Mouse (Mus musculus): ENCODE measurements around the gene Zfp882. TPM values are rescaled to one million over a fixed set of nuclear protein-coding genes. Genes with fewer than 3 reads are reported as not detected.

Gene Zfp882
- total and polyA plus RNA-seq, 2 experiments from 2014 or later = 0.11 to 1.8 TPM

DNA sequence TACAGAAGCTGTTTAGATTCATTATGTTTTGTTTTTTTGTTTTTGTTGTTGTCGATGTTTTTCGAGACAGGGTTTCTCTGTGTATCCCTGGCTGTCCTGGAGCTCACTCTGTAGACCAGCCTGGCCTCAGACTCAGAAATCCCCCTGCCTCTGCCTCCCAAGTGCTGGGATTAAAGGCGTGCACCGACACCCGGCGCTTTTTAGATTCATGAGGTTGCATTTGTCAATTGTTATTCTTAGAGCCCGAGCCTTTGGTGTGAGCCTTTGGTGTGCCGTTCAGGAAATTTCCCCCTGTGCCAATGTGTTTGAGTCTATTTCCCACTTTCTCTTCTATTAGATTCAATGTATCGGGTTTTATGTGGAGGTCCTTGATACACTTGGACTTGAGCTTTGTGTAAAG is 46.3 kb downstream of the Zfp882 start:
- no peaks in the 10 kb centered on the region for H3K27me3 ChIP-seq (ENCODE audit: control insufficient read depth, insufficient read depth, low read length)
- no peak overlapping the region for H3K27ac ChIP-seq (ENCODE audit: low read depth)
- no peak for DNase-seq (ENCODE audit: low spot score)
- no peak overlapping the region for H3K9ac ChIP-seq (replicated peaks; ENCODE audit: low read depth, low read length)
- H3K4me3 ChIP-seq (ENCODE audit: low read depth, low read length) = no peak overlapping the region
- no peak for ATAC-seq (ENCODE audit: insufficient read depth, low read depth)
- 98% methylated on average over 9 of the region's 9 CpGs for WGBS
- TF ChIP-seq CTCF (IDR thresholded peaks at IDR 0.05; ENCODE audit: low read depth) (no peak), EP300 (IDR thresholded peaks at IDR 0.05; ENCODE audit: low read depth) (no peak)
- peaks cover 20% of the 10 kb centered on the region for H3K4me1 ChIP-seq (ENCODE audit: control insufficient read depth, insufficient read depth)
- no peaks in the 10 kb centered on the region for H3K36me3 ChIP-seq (replicated peaks; ENCODE audit: control insufficient read depth, insufficient read depth, low read length)
- H3K4me2 ChIP-seq (ENCODE audit: low read depth, low read length) = no peak overlapping the region
- H3K9me3 ChIP-seq (replicated peaks; ENCODE audit: control insufficient read depth, low read length) = 0 out of 2 replicates have a peak, but pooled peaks cover 4% of the 10 kb centered on the region

DNA sequence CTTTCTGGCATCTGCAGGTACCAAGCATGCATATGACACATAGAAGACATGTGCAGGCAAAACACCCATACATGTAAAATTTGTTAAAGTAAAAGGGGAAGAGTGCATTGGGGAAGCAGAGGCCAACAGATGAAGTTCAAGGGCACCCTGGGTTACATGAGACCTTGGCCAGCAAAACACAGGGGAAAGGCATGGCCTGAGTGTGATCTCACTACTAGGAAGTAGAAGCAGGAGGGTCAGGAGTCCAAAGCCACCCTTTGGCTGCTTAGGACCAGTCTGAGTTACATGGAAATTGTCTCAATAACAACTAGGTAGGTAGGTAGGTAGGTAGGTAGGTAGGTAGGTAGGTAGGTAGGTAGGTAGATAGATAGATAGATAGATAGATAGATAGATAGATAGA is 52.1 kb downstream of the Zfp882 start:
- H3K36me3 ChIP-seq (replicated peaks; ENCODE audit: control insufficient read depth, insufficient read depth, low read length) = peaks cover 7% of the 10 kb centered on the region; the same call in 1 of the 2 replicates
- no peak overlapping the region for H3K4me3 ChIP-seq (ENCODE audit: low read depth, low read length)
- no peak overlapping the region for H3K4me2 ChIP-seq (ENCODE audit: low read depth, low read length)
- DNase-seq (ENCODE audit: low spot score) (no peak), ATAC-seq (ENCODE audit: insufficient read depth, low read depth) (no peak)
- H3K27me3 ChIP-seq (ENCODE audit: control insufficient read depth, insufficient read depth, low read length) = no peaks in the 10 kb centered on the region
- H3K9me3 ChIP-seq (replicated peaks; ENCODE audit: control insufficient read depth, low read length) = no peaks in the 10 kb centered on the region
- H3K27ac ChIP-seq (ENCODE audit: low read depth) = no peak overlapping the region
- H3K4me1 ChIP-seq (ENCODE audit: control insufficient read depth, insufficient read depth) = 0 out of 2 replicates have a peak, but pooled peaks cover 7% of the 10 kb centered on the region
- H3K9ac ChIP-seq (replicated peaks; ENCODE audit: low read depth, low read length) = no peak overlapping the region
- no peak for TF ChIP-seq CTCF (IDR thresholded peaks at IDR 0.05; ENCODE audit: low read depth)
- TF ChIP-seq EP300 (IDR thresholded peaks at IDR 0.05; ENCODE audit: low read depth) = no peak

DNA sequence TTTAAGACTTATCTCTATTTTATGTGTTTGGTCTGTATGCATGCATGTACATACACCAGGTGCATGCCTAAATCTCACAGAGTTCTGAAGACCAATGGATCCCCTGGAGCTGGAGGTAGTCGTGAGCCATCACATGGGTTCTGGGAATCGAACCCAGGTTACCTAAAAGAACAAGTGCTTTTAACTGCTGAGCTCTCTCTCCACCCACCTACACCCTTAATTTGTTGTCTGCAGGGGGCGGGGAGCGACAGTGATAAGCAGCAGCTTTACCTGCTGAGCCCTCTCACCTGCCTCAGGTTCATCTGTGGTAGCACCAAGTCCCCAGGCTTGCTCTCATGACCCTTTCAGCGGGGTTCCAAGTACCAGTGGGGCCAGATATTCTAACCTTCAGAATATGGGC is 53.4 kb downstream of the Zfp882 start:
- DNase-seq (ENCODE audit: low spot score) (no peak), ATAC-seq (ENCODE audit: insufficient read depth, low read depth) (no peak)
- Histone ChIP-seq H3K4me2 (ENCODE audit: low read depth, low read length) (no peak overlapping the region), H3K27ac (ENCODE audit: low read depth) (no peak overlapping the region), H3K27me3 (ENCODE audit: control insufficient read depth, insufficient read depth, low read length) (no peaks in the 10 kb centered on the region), H3K36me3 (replicated peaks; ENCODE audit: control insufficient read depth, insufficient read depth, low read length) (peaks cover 19% of the 10 kb centered on the region), H3K9me3 (replicated peaks; ENCODE audit: control insufficient read depth, low read length) (no peaks in the 10 kb centered on the region), H3K4me3 (ENCODE audit: low read depth, low read length) (no peak overlapping the region), H3K4me1 (ENCODE audit: control insufficient read depth, insufficient read depth) (0 out of 2 replicates have a peak, but pooled peaks cover 7% of the 10 kb centered on the region), H3K9ac (replicated peaks; ENCODE audit: low read depth, low read length) (no peak overlapping the region)
- 92% methylated on average over 5 of the region's 5 CpGs for WGBS
- TF ChIP-seq EP300 (IDR thresholded peaks at IDR 0.05; ENCODE audit: low read depth) = no peak
- no peak for TF ChIP-seq CTCF (IDR thresholded peaks at IDR 0.05; ENCODE audit: low read depth)

DNA sequence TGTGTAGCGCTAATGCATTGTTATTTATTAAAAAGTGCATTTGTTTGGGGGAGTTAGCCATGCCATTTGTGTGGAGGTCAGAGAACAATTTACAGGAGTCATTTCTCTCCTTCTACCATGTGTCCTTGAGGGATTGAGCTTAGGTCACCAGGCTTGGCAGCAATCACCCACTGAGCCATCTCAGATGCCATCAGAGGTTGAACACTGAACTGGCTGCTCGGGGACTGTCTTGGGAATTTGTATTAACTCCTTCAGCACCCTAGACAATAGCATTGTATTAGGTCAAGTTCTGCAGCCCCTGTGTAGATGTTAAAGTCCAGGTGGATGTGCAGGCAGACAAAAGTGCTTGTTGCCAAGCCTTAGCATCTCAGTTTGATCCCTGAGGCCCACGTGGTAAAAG is 55.6 kb downstream of the Zfp882 start:
- WGBS = 60% methylated on average over 3 of the region's 3 CpGs
- no peak for ATAC-seq (ENCODE audit: insufficient read depth, low read depth)
- H3K36me3 ChIP-seq (replicated peaks; ENCODE audit: control insufficient read depth, insufficient read depth, low read length) = peaks cover 41% of the 10 kb centered on the region
- H3K27me3 ChIP-seq (ENCODE audit: control insufficient read depth, insufficient read depth, low read length) = no peaks in the 10 kb centered on the region
- H3K4me3 ChIP-seq (ENCODE audit: low read depth, low read length) = no peak overlapping the region
- TF ChIP-seq CTCF (IDR thresholded peaks at IDR 0.05; ENCODE audit: low read depth) (no peak), EP300 (IDR thresholded peaks at IDR 0.05; ENCODE audit: low read depth) (no peak)
- H3K9ac ChIP-seq (replicated peaks; ENCODE audit: low read depth, low read length) = no peak overlapping the region
- no peak overlapping the region for H3K27ac ChIP-seq (ENCODE audit: low read depth)
- no peak overlapping the region for H3K4me2 ChIP-seq (ENCODE audit: low read depth, low read length)
- DNase-seq (ENCODE audit: low spot score) = no peak
- no peaks in the 10 kb centered on the region for H3K9me3 ChIP-seq (replicated peaks; ENCODE audit: control insufficient read depth, low read length)
- H3K4me1 ChIP-seq (ENCODE audit: control insufficient read depth, insufficient read depth) = 0 out of 2 replicates have a peak, but pooled peaks cover 7% of the 10 kb centered on the region

DNA sequence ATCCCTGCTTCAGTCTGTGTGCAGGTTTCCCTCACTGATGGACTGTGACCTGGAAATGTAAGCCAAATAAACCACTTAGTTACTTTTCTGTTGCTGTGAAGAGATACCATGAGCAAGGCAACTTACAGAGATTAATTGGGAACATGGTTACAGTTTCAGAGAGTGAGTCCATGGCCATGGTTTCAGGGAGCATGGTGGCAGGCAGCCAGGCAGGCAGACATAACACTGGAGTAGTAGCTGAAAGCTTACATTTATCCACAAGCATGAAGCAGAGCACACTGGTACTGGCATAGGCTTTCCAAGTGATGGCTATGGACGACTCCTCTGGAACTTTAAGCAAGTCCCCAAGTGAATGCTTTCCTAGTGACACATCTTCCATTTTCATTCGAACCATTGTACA is 56.8 kb downstream of the Zfp882 start:
- 78% methylated on average over 2 of the region's 2 CpGs for WGBS
- H3K36me3 ChIP-seq (replicated peaks; ENCODE audit: control insufficient read depth, insufficient read depth, low read length) = peaks cover 48% of the 10 kb centered on the region
- H3K4me3 ChIP-seq (ENCODE audit: low read depth, low read length) = no peak overlapping the region
- ATAC-seq (ENCODE audit: insufficient read depth, low read depth) (no peak), DNase-seq (ENCODE audit: low spot score) (no peak)
- H3K9me3 ChIP-seq (replicated peaks; ENCODE audit: control insufficient read depth, low read length) = no peaks in the 10 kb centered on the region
- TF ChIP-seq EP300 (IDR thresholded peaks at IDR 0.05; ENCODE audit: low read depth) = no peak
- no peak overlapping the region for H3K9ac ChIP-seq (replicated peaks; ENCODE audit: low read depth, low read length)
- H3K4me1 ChIP-seq (ENCODE audit: control insufficient read depth, insufficient read depth) = 0 out of 2 replicates have a peak, but pooled peaks cover 7% of the 10 kb centered on the region
- H3K27me3 ChIP-seq (ENCODE audit: control insufficient read depth, insufficient read depth, low read length) = no peaks in the 10 kb centered on the region
- H3K4me2 ChIP-seq (ENCODE audit: low read depth, low read length) = no peak overlapping the region
- H3K27ac ChIP-seq (ENCODE audit: low read depth) = no peak overlapping the region

Other genes starting within 250 kb of the Zfp882 start
- 0.57 and 1.2 TPM in 2 replicates for gene Unc13a, start 236.9 kb upstream of the Zfp882 start, total RNA-seq (2014; rRNA removed; ENCODE audit: low replicate concordance)
- 0.51 and 0.60 TPM in 2 replicates for gene Unc13a, start 236.9 kb upstream of the Zfp882 start, polyA plus RNA-seq (2015; fragmentation: Nextera tagmentation; extraction: Ambion mirVana)
- gene Jak3, start 232.3 kb upstream of the Zfp882 start, total RNA-seq (2014; rRNA removed; ENCODE audit: low replicate concordance) = 14.6 and 16.9 TPM in 2 replicates
- gene Jak3, start 232.3 kb upstream of the Zfp882 start, polyA plus RNA-seq (2015; fragmentation: Nextera tagmentation; extraction: Ambion mirVana) = 5.7 and 5.8 TPM in 2 replicates
- not detected in 2 replicates for gene Insl3, start 219.4 kb upstream of the Zfp882 start, total RNA-seq (2014; rRNA removed; ENCODE audit: low replicate concordance)
- gene Insl3, start 219.4 kb upstream of the Zfp882 start, polyA plus RNA-seq (2015; fragmentation: Nextera tagmentation; extraction: Ambion mirVana) = 1.5 and 2.4 TPM in 2 replicates
- 8.7 TPM in 2 replicates for gene B3gnt3, start 206.8 kb upstream of the Zfp882 start, total RNA-seq (2014; rRNA removed; ENCODE audit: low replicate concordance)
- gene B3gnt3, start 206.8 kb upstream of the Zfp882 start, polyA plus RNA-seq (2015; fragmentation: Nextera tagmentation; extraction: Ambion mirVana) = 6.4 TPM in 2 replicates
- gene Fcho1, start 182.9 kb upstream of the Zfp882 start, total RNA-seq (2014; rRNA removed; ENCODE audit: low replicate concordance) = 0.04 and 1.1 TPM in 2 replicates
- gene Fcho1, start 182.9 kb upstream of the Zfp882 start, polyA plus RNA-seq (2015; fragmentation: Nextera tagmentation; extraction: Ambion mirVana) = 0.92 and 1.4 TPM in 2 replicates
- 0.85 and 6.6 TPM in 2 replicates for gene Zfp709, start 26.6 kb upstream of the Zfp882 start, total RNA-seq (2014; rRNA removed; ENCODE audit: low replicate concordance)
- 3.6 and 3.9 TPM in 2 replicates for gene Zfp709, start 26.6 kb upstream of the Zfp882 start, polyA plus RNA-seq (2015; fragmentation: Nextera tagmentation; extraction: Ambion mirVana)
- gene Zfp617, start within 50 bp of the Zfp882 start, total RNA-seq (2014; rRNA removed; ENCODE audit: low replicate concordance) = 18.3 and 18.9 TPM in 2 replicates
- 20.2 and 21.9 TPM in 2 replicates for gene Zfp617, start within 50 bp of the Zfp882 start, polyA plus RNA-seq (2015; fragmentation: Nextera tagmentation; extraction: Ambion mirVana)
- gene Zfp961, start 42.4 kb downstream of the Zfp882 start, total RNA-seq (2014; rRNA removed; ENCODE audit: low replicate concordance) = 3.5 and 21.6 TPM in 2 replicates
- gene Zfp961, start 42.4 kb downstream of the Zfp882 start, polyA plus RNA-seq (2015; fragmentation: Nextera tagmentation; extraction: Ambion mirVana) = 7.6 and 8.0 TPM in 2 replicates
- gene Cyp4f18, start 101.0 kb downstream of the Zfp882 start, total RNA-seq (2014; rRNA removed; ENCODE audit: low replicate concordance) = 1.1 and 2.4 TPM in 2 replicates
- 0.97 and 1.3 TPM in 2 replicates for gene Cyp4f18, start 101.0 kb downstream of the Zfp882 start, polyA plus RNA-seq (2015; fragmentation: Nextera tagmentation; extraction: Ambion mirVana)
- not detected in 2 replicates for gene Olfr372, start 132.6 kb downstream of the Zfp882 start, total RNA-seq (2014; rRNA removed; ENCODE audit: low replicate concordance)
- gene Olfr372, start 132.6 kb downstream of the Zfp882 start, polyA plus RNA-seq (2015; fragmentation: Nextera tagmentation; extraction: Ambion mirVana) = not detected in 2 replicates
- gene Olfr373, start 174.6 kb downstream of the Zfp882 start, total RNA-seq (2014; rRNA removed; ENCODE audit: low replicate concordance) = not detected in 2 replicates
- not detected in 2 replicates for gene Olfr373, start 174.6 kb downstream of the Zfp882 start, polyA plus RNA-seq (2015; fragmentation: Nextera tagmentation; extraction: Ambion mirVana)
- not detected in 2 replicates for gene Olfr374, start 198.4 kb downstream of the Zfp882 start, total RNA-seq (2014; rRNA removed; ENCODE audit: low replicate concordance)
- gene Olfr374, start 198.4 kb downstream of the Zfp882 start, polyA plus RNA-seq (2015; fragmentation: Nextera tagmentation; extraction: Ambion mirVana) = 0.01 TPM in 1 of 2 replicates, not detected in the other
- gene Tpm4, start 226.4 kb downstream of the Zfp882 start, total RNA-seq (2014; rRNA removed; ENCODE audit: low replicate concordance) = 179 and 195 TPM in 2 replicates
- gene Tpm4, start 226.4 kb downstream of the Zfp882 start, polyA plus RNA-seq (2015; fragmentation: Nextera tagmentation; extraction: Ambion mirVana) = 222 and 224 TPM in 2 replicates

All from heart, postnatal 0 days (tissue).